Mouse (Mus musculus) monocyte, adult 2 months (primary cell): ENCODE measurements at regions not wholly inside any gene's neighbourhood (a gene's known extent, or its start where the extent isn't known, plus 50 kb on each side); places are given as distances from the start of the nearest gene placed in this dataset.

Source experiments
- DNase-seq, 2 experiments: peaks; one replicate each; pipeline ENCODE4 v3.0.0; 2022; ENCODE audit warnings: low spot score in 2 of 2, low read depth in 1 of 2

DNA sequence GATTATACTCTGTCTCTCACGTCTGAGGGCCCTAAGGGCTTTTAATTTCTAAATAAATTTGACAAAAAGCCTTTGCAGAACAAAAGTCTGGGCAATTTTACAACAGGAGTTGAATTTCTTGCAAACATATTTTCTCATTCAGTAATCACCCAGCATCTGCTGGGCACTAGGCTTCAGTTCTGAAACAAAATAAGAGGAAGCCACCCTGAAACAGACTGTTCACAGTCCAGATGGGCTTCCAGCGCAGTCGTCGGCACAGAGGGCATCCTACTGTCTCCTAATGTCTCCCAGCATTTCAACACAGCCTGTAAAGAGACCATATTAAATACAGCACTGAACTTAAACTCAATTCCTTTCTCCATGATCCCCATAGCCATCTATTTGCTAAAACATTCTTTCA is 324.5 kb upstream of the Trib2 start:
- no peak for DNase-seq

DNA sequence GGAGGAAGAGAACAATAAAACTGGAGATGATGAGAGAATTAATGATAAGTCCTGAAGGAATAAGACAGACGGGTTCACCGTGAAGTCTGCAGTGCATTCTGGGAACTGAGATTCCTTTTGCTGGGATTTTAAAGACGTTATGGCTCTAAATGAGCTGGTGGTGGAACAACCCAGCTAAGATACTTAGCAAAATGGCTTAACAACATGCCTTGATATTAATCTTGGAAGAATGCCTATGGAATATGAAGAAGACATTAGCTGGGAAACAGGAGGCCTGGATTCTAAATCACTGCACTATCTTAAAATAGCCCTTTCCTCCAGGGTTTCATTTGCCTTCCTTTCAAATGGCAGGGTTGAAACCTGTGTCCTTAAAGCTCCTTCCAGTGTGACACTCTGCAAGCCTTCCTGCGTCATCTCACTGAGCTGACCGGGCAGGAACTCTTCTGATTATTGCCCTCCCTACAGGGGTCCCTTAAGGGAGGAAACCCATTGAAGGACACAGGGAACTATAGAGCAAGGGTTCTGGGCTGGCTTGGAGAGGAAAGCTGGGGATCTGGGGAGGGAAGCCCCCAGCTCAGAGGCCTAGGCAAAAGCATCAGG is 323.9 kb upstream of the Trib2 start:
- DNase-seq, result no peak

DNA sequence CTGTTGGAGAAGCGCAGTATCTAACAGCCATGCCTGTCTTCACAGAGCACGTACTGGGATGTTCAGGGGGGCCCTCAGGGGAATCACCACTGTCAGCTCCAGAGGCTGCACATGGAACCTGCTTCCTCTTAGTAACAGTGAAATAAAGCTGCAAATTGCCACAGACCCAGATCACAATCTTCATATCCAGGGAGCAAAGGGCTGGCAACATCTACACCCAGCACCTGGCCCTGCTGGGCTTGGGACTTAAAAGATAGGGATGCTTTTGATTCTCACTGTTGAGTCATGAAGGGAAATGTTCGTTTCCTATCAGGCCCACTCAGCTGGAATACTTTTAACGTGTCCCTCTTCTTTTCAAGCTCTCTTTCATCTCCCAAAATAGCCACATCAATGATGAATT is 322.4 kb upstream of the Trib2 start:
- no peak for DNase-seq

DNA sequence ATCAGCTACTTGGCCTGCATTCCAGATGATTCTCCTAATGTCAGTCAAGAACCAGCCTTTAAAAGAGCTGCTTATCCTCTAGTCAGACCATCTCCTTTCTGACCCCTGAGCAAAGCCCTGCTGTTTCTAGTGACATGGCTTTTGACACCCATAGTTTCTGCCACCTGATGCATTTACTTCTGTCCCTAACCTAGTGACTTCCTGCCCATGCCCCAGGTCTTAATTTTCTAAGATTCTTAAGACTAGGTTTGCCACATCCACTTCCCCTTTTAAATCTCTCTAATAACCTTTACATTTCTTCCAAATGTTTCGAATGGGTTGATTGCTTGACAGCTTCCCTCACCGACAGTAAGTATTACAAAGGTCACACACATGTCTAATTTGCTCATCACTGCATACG is 321.1 kb upstream of the Trib2 start:
- no peak for DNase-seq

DNA sequence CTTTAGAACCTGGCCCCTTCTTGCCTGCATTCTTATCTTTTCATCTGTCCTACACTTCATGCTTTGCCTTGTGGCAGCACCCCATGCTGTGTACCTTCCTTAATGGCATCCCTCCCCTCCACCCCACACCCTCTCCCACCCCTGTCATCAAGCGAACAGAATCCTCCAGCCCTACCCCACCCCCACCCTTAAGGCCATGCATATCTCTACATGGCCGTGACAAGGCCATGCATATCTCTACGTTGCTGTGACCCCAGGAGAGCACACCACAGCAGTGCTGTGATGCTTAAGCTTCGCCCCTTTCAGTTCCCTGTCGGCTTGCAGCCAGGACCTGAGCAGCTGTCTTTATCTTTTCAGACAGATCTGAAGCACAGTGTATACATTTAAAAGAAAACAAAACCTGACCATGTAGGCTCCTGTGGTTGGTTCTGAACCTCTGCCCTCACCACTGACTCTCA is 319.5 kb upstream of the Trib2 start:
- DNase-seq, result no peak

DNA sequence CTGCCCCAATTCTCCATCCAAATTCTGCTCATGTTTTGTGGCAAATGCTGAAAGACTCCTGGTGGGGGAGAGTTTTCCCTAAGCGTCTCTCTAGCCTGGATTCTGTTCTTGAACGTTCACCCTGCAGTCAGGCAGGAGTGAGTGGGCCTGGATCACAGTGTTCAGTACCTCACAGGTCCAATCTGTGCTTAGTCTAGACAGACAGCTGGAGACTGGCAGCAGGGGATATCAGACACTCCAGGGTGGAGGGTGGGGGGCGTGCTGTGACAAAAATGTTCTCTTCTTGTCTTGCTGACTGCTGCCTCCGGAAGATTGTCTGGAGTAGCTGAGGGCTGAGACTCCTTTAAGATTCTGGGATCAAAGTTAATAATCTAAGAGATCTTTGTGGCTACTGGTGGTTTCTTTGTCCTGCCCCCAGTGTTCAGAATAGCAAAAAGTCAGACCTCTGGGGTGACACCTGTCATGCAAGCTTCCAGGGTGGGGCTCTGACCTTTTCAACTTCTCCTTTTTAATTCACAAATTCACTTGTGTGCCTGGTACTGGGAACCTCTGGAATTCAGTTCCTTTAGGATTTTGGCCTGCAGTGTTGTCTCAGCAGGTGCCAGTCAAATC is 319.0 kb upstream of the Trib2 start:
- no peak for DNase-seq

DNA sequence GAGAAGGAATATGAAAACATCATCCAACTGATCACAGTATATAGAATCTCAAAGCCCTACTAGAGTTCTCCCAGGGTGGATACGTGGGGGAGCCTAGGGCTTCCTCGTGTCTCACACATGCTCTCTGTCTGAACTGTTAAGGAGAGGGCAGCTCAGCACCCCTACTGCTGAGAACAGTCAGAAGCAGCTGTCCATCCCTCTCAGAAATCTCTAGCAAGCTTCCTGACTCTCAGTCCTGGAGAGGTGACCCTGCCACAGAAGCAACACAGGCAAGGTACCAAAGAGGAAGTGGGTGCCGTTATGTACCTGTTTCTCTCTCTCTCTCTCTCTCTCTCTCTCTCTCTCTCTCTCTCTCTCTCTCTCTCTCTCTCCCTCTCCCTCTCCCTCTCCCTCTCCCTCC is 317.7 kb upstream of the Trib2 start:
- no peak for DNase-seq

DNA sequence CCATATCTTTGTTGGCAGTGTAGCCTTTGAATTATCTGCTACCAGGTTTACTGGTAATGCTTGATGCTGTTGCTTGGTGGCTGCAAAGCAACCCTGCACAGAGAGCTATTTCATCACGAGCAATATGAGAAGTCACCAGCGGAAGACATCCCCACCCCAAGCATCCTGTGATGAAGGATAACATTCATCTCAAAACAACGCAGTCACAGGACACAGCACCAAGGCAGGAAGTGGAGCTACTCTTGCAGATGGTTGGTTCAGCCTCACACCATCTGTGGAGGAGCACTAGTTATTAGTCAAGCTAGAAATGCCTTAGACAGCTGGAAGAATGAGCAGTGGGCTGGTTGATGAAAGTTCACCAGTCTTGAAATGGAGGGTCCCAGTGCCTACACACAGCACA is 316.5 kb upstream of the Trib2 start:
- no peak for DNase-seq

DNA sequence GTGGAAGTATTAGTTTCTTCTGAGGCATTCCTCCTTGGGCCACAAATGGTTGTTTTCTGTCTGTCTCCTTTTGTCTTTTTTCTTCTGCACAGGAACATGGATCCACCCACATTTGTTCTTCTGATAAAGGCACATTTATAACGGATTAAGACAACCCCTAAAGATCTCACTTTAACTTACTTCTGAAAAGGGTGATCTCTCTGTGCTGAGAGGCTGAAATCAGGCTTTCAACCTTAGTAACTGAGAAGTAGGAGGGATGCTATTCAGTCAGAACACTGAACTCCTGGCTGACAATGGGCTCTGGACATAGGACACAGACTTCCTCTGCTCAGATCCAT is 315.0 kb upstream of the Trib2 start:
- DNase-seq, result no peak

DNA sequence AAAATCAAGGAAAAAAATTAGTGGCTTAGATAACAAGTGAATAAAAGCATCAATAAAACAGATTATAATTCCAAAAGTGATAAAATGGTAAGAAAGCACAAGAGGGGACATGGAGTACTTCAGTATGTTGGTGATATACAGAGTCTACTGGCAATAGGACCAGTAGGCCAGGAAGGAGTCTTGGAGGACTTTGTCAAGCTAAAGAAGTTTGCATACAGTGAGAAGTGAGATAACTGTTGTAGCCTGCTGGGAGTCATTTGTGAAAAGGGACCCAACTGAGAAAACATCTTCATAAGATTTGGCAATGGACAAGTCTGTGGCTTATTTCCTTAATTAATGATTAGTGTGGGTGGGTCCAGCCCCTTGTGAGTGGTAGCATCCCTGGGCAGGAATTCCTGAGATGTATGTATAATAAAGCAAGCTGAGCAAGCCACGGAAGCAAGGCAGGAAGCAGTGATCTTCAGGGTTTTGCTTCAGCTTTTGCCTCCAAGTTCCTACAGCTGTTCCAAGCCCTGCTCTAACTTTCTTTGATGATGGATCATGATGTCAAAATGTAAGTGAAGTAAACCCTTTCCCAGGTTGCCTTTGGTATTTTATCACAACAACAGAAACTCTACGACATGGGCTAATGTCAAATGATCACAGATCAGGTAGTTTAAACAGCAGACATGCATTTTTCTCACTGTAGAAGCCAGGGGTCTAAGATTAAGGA is 314.5 kb upstream of the Trib2 start:
- DNase-seq, result no peak

DNA sequence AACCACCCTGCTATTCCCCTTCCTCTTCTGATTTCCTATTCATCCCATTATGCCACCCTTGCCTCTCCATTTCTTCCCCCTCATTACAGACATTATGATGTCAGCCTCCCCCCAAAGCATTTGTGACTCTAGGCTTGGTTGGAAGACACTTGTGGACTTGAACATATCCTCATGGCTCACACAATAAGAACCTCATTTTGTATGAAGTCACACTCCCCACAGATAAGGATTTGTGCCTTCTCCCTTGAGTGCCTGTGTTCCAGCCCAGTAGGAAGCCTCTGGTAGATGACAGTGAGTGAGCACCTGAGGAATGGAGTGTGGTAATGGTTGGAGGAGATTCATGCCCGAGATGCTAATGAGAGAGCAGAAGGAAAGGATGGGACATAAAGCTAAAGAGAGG is 313.9 kb upstream of the Trib2 start:
- no peak for DNase-seq

DNA sequence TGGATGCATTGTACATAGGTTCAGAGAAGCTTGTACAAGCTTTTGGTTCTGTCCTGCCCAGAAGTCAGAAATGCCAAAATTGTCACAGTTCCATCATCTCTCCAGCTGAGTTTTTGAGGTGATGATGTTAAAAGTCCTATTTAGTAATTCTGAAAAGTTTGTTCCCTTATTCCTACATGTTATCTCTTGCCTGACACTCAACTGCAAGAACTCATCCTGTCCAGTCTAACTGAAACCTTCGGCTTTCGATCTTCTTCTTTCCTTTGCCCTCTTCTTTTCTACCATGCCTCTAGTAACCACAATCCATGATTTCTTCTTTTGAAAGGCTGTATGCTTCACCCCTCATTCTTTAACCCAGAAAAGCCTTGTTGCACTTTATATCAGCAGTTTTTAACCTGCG is 313.2 kb upstream of the Trib2 start:
- no peak for DNase-seq

DNA sequence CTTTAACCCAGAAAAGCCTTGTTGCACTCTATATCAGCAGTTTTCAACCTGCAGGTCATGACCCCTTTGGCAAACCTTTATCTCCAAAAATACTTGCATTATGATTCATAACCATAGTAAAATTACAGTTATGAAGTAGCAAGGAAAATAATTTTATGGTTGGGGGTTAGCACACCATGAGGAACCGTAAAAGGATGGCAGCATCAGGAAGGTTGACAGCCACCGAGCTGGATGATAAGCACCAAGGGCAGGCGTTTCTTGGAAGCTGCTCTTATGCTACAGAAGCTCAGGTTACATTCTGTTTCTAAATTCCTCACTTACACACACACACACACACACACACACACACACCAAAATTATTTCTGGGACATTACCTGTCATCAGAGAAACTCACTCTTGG is 312.5 kb upstream of the Trib2 start:
- no peak for DNase-seq

DNA sequence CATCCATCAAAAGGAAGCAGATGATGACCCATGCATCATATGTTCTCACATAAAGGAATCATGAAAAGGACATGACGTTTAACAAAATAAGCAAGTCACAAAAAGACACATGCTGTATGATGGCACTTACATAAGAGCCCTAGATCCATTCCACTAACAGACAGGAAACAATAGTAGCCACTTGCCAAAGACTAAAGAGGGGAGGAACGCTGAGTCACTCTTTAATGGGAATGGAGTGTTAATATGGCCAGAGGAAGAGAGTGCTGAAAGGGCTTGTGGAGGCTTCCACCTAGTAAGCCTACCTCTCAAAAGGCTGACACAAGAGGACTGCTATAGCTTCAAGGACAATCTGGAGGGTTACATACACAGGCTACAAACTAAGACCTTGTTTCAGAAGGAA is 308.2 kb upstream of the Trib2 start:
- DNase-seq, result no peak

DNA sequence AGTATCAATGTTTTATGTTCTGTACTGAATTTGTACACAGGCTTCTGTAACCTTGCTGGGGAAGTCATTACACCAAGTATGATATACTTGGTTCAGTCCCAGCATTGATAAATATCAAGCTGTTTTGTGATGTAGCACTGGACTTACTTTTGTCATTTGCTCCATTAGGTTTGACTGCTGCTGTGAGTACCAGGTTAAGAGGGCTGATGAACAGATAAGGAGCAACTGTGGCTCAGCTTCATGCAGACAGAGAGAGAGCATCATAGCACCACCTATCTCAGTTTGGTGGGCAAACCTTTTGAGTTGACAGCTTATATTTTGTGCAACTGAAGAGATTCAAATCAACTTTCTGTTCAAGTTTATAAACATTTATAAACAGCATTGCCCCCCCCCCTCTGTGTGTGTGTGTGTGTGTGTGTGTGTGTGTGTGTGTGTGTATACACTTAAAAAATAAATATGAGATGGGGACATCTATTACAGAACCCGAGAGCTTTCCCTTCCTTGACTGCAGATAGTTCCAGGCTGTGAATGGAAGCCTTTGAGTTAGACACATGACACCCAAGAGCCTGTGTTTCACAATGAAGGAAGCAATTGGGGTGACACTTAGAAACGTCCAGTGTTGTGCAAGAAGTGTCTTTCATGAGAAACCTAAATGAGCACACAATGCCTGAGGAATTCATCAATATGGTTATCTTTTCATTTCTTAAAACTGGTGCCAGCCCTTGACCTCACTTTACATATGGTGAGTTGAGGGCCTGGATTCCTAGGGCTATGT is 305.8 kb upstream of the Trib2 start:
- peak in 1 of 2 experiments; percentile 14 for DNase-seq

DNA sequence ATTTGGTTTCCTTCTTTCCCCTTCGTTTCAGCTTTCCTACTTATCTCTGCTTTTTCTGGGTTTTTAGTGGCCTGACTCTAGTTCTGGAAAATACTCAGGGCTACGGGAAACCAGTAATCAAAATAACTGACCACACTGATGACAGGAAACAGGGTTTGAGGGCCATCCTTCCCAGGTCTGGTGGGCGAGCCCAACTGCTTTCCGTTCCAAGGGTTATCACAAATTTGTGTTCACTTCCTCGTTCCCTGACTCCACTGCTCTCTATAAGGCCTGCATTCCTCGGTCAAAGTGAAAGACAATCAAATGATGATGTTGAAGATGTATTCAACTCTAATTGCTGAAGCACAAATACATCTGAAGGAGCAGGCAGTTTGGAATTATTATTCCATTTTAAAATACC is 305.1 kb upstream of the Trib2 start:
- DNase-seq, result no peak

DNA sequence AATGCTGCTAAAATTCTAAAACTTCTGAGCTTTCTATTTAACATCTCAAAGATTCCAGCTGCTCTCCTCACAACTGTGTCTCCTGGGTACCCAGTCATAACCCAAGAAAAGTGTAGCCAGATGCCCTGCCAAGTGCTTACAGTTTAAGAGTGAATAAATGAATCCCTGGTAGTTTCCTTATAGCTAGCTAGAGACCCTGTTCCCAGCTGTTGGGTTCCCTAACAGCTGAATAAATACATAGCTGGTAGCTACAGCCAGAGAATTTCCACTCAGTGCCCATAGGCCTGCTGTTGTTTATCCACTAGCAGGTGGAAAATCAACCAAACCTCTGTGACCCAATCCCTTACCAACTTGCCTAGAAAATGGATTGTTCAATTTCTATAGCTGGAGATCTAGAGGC is 302.0 kb upstream of the Trib2 start:
- DNase-seq, result no peak

DNA sequence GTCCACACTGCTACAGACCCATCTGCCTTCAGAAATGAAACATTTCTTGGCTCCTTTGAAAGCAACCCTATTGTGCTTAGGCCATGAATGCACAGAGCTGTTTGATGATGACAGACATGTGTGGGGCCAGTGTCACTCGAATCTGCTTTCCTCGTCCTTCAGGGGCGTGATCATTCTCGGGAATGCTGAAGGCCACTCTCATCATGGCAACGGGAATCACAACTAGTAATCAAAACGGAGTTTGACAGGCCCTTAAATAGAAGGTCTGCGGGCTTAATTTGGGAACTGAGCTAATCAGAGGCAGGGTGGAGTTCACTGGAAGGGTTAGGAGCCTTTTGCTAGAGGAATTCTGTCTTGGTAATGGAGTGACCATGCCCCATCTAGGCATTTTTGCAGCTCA is 290.2 kb upstream of the Trib2 start:
- DNase-seq, result no peak

DNA sequence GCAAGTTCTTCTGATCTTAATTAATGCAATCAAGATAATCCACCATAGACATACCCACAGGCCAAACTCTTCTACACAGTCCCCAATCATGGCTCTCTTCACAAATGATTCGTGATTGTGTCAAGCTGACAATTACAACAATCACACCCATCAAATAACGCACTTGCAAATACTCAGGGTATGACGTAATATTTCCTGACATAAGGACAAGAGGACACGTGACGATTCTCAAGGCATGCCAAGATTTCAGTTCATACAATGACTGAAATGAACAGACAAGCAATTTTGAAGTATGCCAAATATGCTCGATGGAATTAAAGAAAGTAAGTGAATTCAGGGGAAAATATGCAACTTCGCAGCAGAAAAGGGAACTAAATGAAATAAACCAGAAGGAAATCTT is 282.1 kb upstream of the Trib2 start:
- no peak for DNase-seq

DNA sequence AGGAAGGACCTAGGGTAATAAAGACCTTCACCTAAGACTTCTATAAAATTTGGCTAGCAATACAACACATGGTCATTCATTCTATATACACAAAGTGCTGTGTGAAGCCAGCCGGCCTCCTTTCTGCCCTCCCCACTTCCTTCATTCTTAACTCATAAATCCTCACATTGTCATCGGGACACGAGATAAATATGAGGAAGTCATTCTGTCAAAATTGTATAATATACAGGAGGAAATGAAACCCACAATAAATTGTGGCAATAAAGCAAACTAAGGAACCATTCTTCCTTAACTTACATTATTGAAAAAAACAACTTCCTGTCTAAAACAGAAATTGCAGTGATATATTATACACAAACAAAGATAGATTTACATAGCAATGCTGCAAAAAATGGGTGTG is 275.9 kb upstream of the Trib2 start:
- DNase-seq, result peak in 1 of 2 experiments; percentile 6

DNA sequence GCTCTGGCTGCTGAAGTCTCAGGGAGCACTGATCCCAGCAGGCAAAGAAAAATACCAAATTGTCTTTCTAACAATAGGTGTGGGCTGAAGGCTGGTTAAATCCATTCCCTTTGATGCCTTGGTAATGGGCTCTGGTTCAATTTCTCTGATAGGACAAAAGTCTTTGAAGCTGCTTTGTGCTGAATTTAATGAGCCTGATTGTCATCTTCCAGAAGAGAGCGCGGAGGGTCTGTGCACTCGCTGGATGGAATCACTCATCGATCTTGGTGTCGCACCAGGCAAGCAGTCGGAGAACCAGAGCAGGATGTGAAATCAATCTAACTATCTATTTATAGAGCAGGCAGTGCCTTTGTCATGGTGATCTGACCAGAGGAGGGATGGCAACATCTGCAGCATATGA is 274.6 kb upstream of the Trib2 start:
- DNase-seq, result no peak

DNA sequence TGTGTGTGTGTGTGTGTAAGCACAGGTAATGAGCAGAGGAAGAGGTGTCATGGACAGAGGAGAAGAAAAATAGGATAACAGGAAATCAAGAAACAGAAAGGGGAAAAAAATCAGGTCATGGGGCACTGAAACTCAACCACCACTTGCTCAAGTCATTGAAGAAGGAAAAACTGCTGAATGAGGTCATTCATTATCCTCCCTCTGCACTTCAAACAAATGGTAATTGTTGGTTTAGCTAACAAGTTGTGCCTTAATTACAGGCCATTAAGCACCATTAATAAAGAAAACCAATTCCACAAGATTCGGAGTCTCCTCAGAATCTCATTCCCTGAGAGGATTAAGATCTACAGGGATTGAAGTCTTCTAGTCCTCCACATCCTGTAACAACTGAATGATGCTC is 266.5 kb upstream of the Trib2 start:
- no peak for DNase-seq
